Mouse (Mus musculus): ENCODE data around the gene Inca1.

- TF ChIP-seq MYOD1 (IDR thresholded peaks at IDR 0.05; ENCODE audit: control insufficient read depth, insufficient read length, low read depth) (no peak), CTCF (IDR thresholded peaks at IDR 0.05; ENCODE audit: control insufficient read depth, insufficient read depth, insufficient read length) (no peak), MYOG (IDR thresholded peaks at IDR 0.05; ENCODE audit: control insufficient read depth, extremely low read depth, insufficient read length) (no peak), USF1 (IDR thresholded peaks at IDR 0.05; ENCODE audit: low read depth) (no peak), CEBPB (IDR thresholded peaks at IDR 0.05; ENCODE audit: low read depth) (no peak), MAX (IDR thresholded peaks at IDR 0.05) (no peak), FOSL1 (IDR thresholded peaks at IDR 0.05; ENCODE audit: insufficient read depth, low read length, poor library complexity, severe bottlenecking) (no peak)
Measured at GRCm38 (mm10) chr11:70702781-70703180, 2.8 kb upstream of the Inca1 start.

Measured in C2C12 (cell line).